Mouse (Mus musculus): ENCODE measurements around the gene Cfap126. TPM values are rescaled to one million over a fixed set of nuclear protein-coding genes. Genes with fewer than 3 reads are reported as not detected.
A peak's percentile ranks its signal among the peaks of the same experiment; 100 is the strongest.

The Cfap126 gene
- total and polyA plus RNA-seq, 3 experiments = 0.69 to 3.5 TPM; not detected in 1

GRCm38 (mm10) chr1:171102547-171103177 is 11.1 kb upstream of the Cfap126 start:
- Histone ChIP-seq H3K27ac (ENCODE audit: control insufficient read depth, low read depth, low read length) (peak overlapping the region; percentile 81), H3K36me3 (ENCODE audit: control insufficient read depth in 1 of 2, insufficient read depth in 2 of 2, low read length in 2 of 2) (peaks cover 0 to 12% of the 10 kb centered on the region in 2 experiments; a peak in 2 of 4 replicates), H3K4me1 (ENCODE audit: control insufficient read depth in 1 of 2, insufficient read depth in 2 of 2, low read length in 2 of 2) (peaks cover 0 to 5% of the 10 kb centered on the region in 2 experiments; a peak in 1 of 4 replicates), H3K4me3 (ENCODE audit: control insufficient read depth in 1 of 2, insufficient read depth in 1 of 2, low read depth in 2 of 2, low read length in 2 of 2) (peak overlapping the region; percentile 52 to 84), H3K9ac (ENCODE audit: control insufficient read depth, low read depth, low read length, poor library complexity, severe bottlenecking) (peak overlapping the region; percentile 77), H3K79me2 (ENCODE audit: control insufficient read depth, insufficient read depth, low read length, poor library complexity) (no peaks in the 10 kb centered on the region; the same call in 1 of the 2 replicates), H3K27me3 (ENCODE audit: control insufficient read depth in 1 of 2, insufficient read depth in 2 of 2, low read length in 2 of 2) (no peaks in the 10 kb centered on the region), H3K9me3 (replicated peaks; ENCODE audit: insufficient read depth, low read length) (no peaks in the 10 kb centered on the region)
- TF ChIP-seq MYC (IDR thresholded peaks at IDR 0.05; ENCODE audit: low read depth, low read length) (no peak), MAFK (IDR thresholded peaks at IDR 0.05; ENCODE audit: borderline replicate concordance, low read depth, low read length) (peak; percentile 92; the same call in 1 of the 2 replicates), CHD1 (IDR thresholded peaks at IDR 0.05; ENCODE audit: low read depth, low read length) (no peak), MAX (IDR thresholded peaks at IDR 0.05; ENCODE audit: low read length) (no peak), SIN3A (IDR thresholded peaks at IDR 0.05; ENCODE audit: low read length) (0 out of 2 replicates have a peak, but pooled peaks have one; percentile 7), ELF1 (IDR thresholded peaks at IDR 0.05; ENCODE audit: low read depth, low read length) (peak; percentile 38; the same call in 1 of the 2 replicates), TBP (IDR thresholded peaks at IDR 0.05; ENCODE audit: low read depth, low read length) (peak; percentile 98), GABPA (IDR thresholded peaks at IDR 0.05; ENCODE audit: low read depth, low read length) (no peak)
- peak; percentile 91 for DNase-seq (ENCODE audit: low read depth, low spot score)

GRCm38 (mm10) chr1:171103179-171103840 is 10.4 kb upstream of the Cfap126 start:
- peaks cover 0 to 3% of the 10 kb centered on the region in 2 experiments; a peak in 1 of 4 replicates for H3K4me1 ChIP-seq (ENCODE audit: control insufficient read depth in 1 of 2, insufficient read depth in 2 of 2, low read length in 2 of 2)
- no peaks in the 10 kb centered on the region for H3K27me3 ChIP-seq (ENCODE audit: control insufficient read depth in 1 of 2, insufficient read depth in 2 of 2, low read length in 2 of 2)
- H3K79me2 ChIP-seq (ENCODE audit: control insufficient read depth, insufficient read depth, low read length, poor library complexity) = no peaks in the 10 kb centered on the region; the same call in 1 of the 2 replicates
- H3K36me3 ChIP-seq (ENCODE audit: control insufficient read depth in 1 of 2, insufficient read depth in 2 of 2, low read length in 2 of 2) = peaks cover 0 to 7% of the 10 kb centered on the region in 2 experiments; a peak in 2 of 4 replicates
- peak overlapping the region; percentile 81 for H3K27ac ChIP-seq (ENCODE audit: control insufficient read depth, low read depth, low read length)
- TF ChIP-seq SIN3A (IDR thresholded peaks at IDR 0.05; ENCODE audit: low read length) (peak; percentile 52; the same call in 1 of the 2 replicates), JUND (IDR thresholded peaks at IDR 0.05; ENCODE audit: low read depth, low read length) (no peak), ELF1 (IDR thresholded peaks at IDR 0.05; ENCODE audit: low read depth, low read length) (0 out of 2 replicates have a peak, but pooled peaks have one; percentile 24), MAX (IDR thresholded peaks at IDR 0.05; ENCODE audit: low read length) (peak; percentile 40; the same call in 1 of the 2 replicates), POLR2A (IDR thresholded peaks at IDR 0.05; ENCODE audit: control insufficient read depth in 1 of 2, insufficient read depth in 1 of 2, low read depth in 1 of 2, low read length in 2 of 2, poor library complexity in 1 of 2) (peak in 1 of 2 experiments; percentile 41; a peak in 1 of 4 replicates), MAFK (IDR thresholded peaks at IDR 0.05; ENCODE audit: borderline replicate concordance, low read depth, low read length) (no peak)
- peak overlapping the region; percentile 75 for H3K9ac ChIP-seq (ENCODE audit: control insufficient read depth, low read depth, low read length, poor library complexity, severe bottlenecking)
- no peaks in the 10 kb centered on the region for H3K9me3 ChIP-seq (replicated peaks; ENCODE audit: insufficient read depth, low read length)
- peak overlapping the region; percentile 52 to 79 for H3K4me3 ChIP-seq (ENCODE audit: control insufficient read depth in 1 of 2, insufficient read depth in 1 of 2, low read depth in 2 of 2, low read length in 2 of 2)
- DNase-seq (ENCODE audit: low read depth, low spot score) = peak; percentile 92

- no peaks in the 10 kb centered on the region for H3K9me3 ChIP-seq (replicated peaks; ENCODE audit: insufficient read depth, low read length)
- no peak for TF ChIP-seq CTCF (IDR thresholded peaks at IDR 0.05 in 2 of 3, conservative IDR thresholded peaks at IDR 0.05 in 1 of 3; ENCODE audit: control insufficient read depth in 1 of 3, insufficient read depth in 1 of 3, low read depth in 2 of 3, low read length in 3 of 3, poor library complexity in 1 of 3, severe bottlenecking in 1 of 3)
- TF ChIP-seq MYC (IDR thresholded peaks at IDR 0.05; ENCODE audit: low read depth, low read length) = no peak
- TF ChIP-seq GATA1 (IDR thresholded peaks at IDR 0.05; ENCODE audit: low read depth, low read length) = no peak
- TF ChIP-seq EP300 (IDR thresholded peaks at IDR 0.05; ENCODE audit: low read depth in 1 of 2, low read length in 2 of 2) = no peak
- TF ChIP-seq POLR2AphosphoS2 (IDR thresholded peaks at IDR 0.05; ENCODE audit: low read length) = no peak
- TF ChIP-seq CHD1 (IDR thresholded peaks at IDR 0.05; ENCODE audit: low read depth, low read length) = no peak
- TF ChIP-seq BHLHE40 (IDR thresholded peaks at IDR 0.05; ENCODE audit: borderline replicate concordance, low read depth, low read length) = no peak
- no peak for TF ChIP-seq RAD21 (IDR thresholded peaks at IDR 0.05; ENCODE audit: low read depth, low read length)
- TF ChIP-seq TCF12 (IDR thresholded peaks at IDR 0.05; ENCODE audit: low read depth, low read length) = no peak
- TF ChIP-seq POLR2AphosphoS5 (IDR thresholded peaks at IDR 0.05; ENCODE audit: borderline replicate concordance, low read depth, low read length) = no peak
- TF ChIP-seq ZNF384 (IDR thresholded peaks at IDR 0.05; ENCODE audit: low read depth, low read length) = no peak
- no peak for TF ChIP-seq MXI1 (IDR thresholded peaks at IDR 0.05; ENCODE audit: low read depth, low read length)
- TF ChIP-seq SMC3 (IDR thresholded peaks at IDR 0.05; ENCODE audit: low read depth, low read length) = no peak
- no peak overlapping the region for H3K9ac ChIP-seq (ENCODE audit: control insufficient read depth, low read depth, low read length, poor library complexity, severe bottlenecking)
- no peak overlapping the region for H3K27ac ChIP-seq (ENCODE audit: control insufficient read depth, low read depth, low read length)
- H3K4me1 ChIP-seq (ENCODE audit: control insufficient read depth in 1 of 2, insufficient read depth in 2 of 2, low read length in 2 of 2) = peaks cover 0 to 2% of the 10 kb centered on the region in 2 experiments; a peak in 1 of 4 replicates
- H3K79me2 ChIP-seq (ENCODE audit: control insufficient read depth, insufficient read depth, low read length, poor library complexity) = no peaks in the 10 kb centered on the region; the same call in 1 of the 2 replicates
- no peaks in the 10 kb centered on the region for H3K27me3 ChIP-seq (ENCODE audit: control insufficient read depth in 1 of 2, insufficient read depth in 2 of 2, low read length in 2 of 2)
- H3K36me3 ChIP-seq (ENCODE audit: control insufficient read depth in 1 of 2, insufficient read depth in 2 of 2, low read length in 2 of 2) = peaks cover 0 to 4% of the 10 kb centered on the region in 2 experiments; a peak in 2 of 4 replicates
- no peak overlapping the region for H3K4me3 ChIP-seq (ENCODE audit: control insufficient read depth in 1 of 2, insufficient read depth in 1 of 2, low read depth in 2 of 2, low read length in 2 of 2)
- DNase-seq (ENCODE audit: low read depth, low spot score) = no peak
Measured at GRCm38 (mm10) chr1:171105226-171105625, 8.5 kb upstream of the Cfap126 start.

All from MEL (cell line).